Mouse (Mus musculus) megakaryocyte progenitor cell, adult 5-6 weeks (primary cell): ENCODE measurements at regions not wholly inside any gene's neighbourhood (a gene's known extent, or its start where the extent isn't known, plus 50 kb on each side); places are given as distances from the start of the nearest gene placed in this dataset.

Source experiments
- ATAC-seq: replicated peaks from 2 replicates; pipeline ENCODE4 v1.8.0; 2016; ENCODE audit warnings: mild to moderate bottlenecking, moderate TSS enrichment, inconsistent platforms; ENCODE audit not compliant: poor library complexity

- ATAC-seq: no peak
Measured at GRCm38 (mm10) chr5:133113946-133114345, 570.8 kb upstream of the Auts2 start.

GRCm38 (mm10) chr5:133113183-133113582, 570.0 kb upstream of the Auts2 start:
- ATAC-seq: no peak

GRCm38 (mm10) chr5:133106691-133107354, 563.7 kb upstream of the Auts2 start:
- no peak for ATAC-seq

- ATAC-seq: no peak
Measured at GRCm38 (mm10) chr5:133096340-133096739, 553.2 kb upstream of the Auts2 start.

- ATAC-seq: no peak
Measured at GRCm38 (mm10) chr5:133084859-133085258, 541.7 kb upstream of the Auts2 start.

GRCm38 (mm10) chr5:133080751-133081150, 537.6 kb upstream of the Auts2 start:
- ATAC-seq: no peak

- ATAC-seq: no peak
Measured at GRCm38 (mm10) chr5:133078916-133079315, 535.8 kb upstream of the Auts2 start.

- no peak for ATAC-seq
Measured at GRCm38 (mm10) chr5:133078390-133078789, 535.2 kb upstream of the Auts2 start.

- no peak for ATAC-seq
Measured at GRCm38 (mm10) chr5:133073317-133073716, 530.2 kb upstream of the Auts2 start.

- no peak for ATAC-seq
Measured at GRCm38 (mm10) chr5:133070141-133070540, 527.0 kb upstream of the Auts2 start.

- ATAC-seq: no peak
Measured at GRCm38 (mm10) chr5:133062481-133062880, 519.3 kb upstream of the Auts2 start.

- no peak for ATAC-seq
Measured at GRCm38 (mm10) chr5:133047456-133047855, 504.3 kb upstream of the Auts2 start.

- ATAC-seq: no peak
Measured at GRCm38 (mm10) chr5:133045637-133046036, 502.5 kb upstream of the Auts2 start.

GRCm38 (mm10) chr5:133027590-133027989, 484.4 kb upstream of the Auts2 start:
- no peak for ATAC-seq

GRCm38 (mm10) chr5:133025121-133025520, 482.0 kb upstream of the Auts2 start:
- no peak for ATAC-seq

- ATAC-seq: no peak
Measured at GRCm38 (mm10) chr5:133020821-133021220, 477.7 kb upstream of the Auts2 start.

GRCm38 (mm10) chr5:133020116-133020515, 477.0 kb upstream of the Auts2 start:
- ATAC-seq: no peak

- no peak for ATAC-seq
Measured at GRCm38 (mm10) chr5:133010624-133011575, 467.8 kb upstream of the Auts2 start.

GRCm38 (mm10) chr5:132982866-132983265, 439.7 kb upstream of the Auts2 start:
- ATAC-seq: no peak

- no peak for ATAC-seq
Measured at GRCm38 (mm10) chr5:132979013-132979412, 435.9 kb upstream of the Auts2 start.

- no peak for ATAC-seq
Measured at GRCm38 (mm10) chr5:132975303-132975932, 432.3 kb upstream of the Auts2 start.

GRCm38 (mm10) chr5:132974876-132975275, 431.7 kb upstream of the Auts2 start:
- no peak for ATAC-seq
